Mouse (Mus musculus): Measurements from ENCODE around the gene Fosb. TPM values are rescaled to one million over a fixed set of nuclear protein-coding genes. Genes with fewer than 3 reads are reported as not detected.

Gene Fosb
- total RNA-seq, 2 experiments from 2014 or later, result 0.14 to 0.86 TPM

- intact Hi-C loops (cut with DNase I), result no loop called here
- DNase-seq, result no peak
Observed at GRCm38 (mm10) chr7:19335583-19335982, 25.7 kb upstream of the Fosb start.

- DNase-seq, result peak; percentile 79 to 85
- intact Hi-C loops (cut with DNase I), result loop anchor here (1.0 kb wide), 1 partner anchor 24 kb away; no protein-coding TSS in a partner anchor
Observed at GRCm38 (mm10) chr7:19332709-19333352, 23.0 kb upstream of the Fosb start.

- no peak for DNase-seq
- intact Hi-C loops (cut with DNase I), result loop anchor here (1.0 kb wide), 1 partner anchor 23 kb away; no protein-coding TSS in a partner anchor
Observed at GRCm38 (mm10) chr7:19331910-19332309, 22.1 kb upstream of the Fosb start.

GRCm38 (mm10) chr7:19328425-19328824, 18.6 kb upstream of the Fosb start:
- intact Hi-C loops (cut with DNase I), result no loop called here
- no peak for DNase-seq

- DNase-seq, result no peak
- intact Hi-C loops (cut with DNase I), result no loop called here
Observed at GRCm38 (mm10) chr7:19327782-19328181, 17.9 kb upstream of the Fosb start.

- peak; percentile 88 to 89 for DNase-seq
- intact Hi-C loops (cut with DNase I), result no loop called here
Observed at GRCm38 (mm10) chr7:19327128-19327527, 17.3 kb upstream of the Fosb start.

GRCm38 (mm10) chr7:19326359-19326758, 16.5 kb upstream of the Fosb start:
- DNase-seq, result peak; percentile 91 to 93
- intact Hi-C loops (cut with DNase I), result no loop called here

- no peak for DNase-seq
- intact Hi-C loops (cut with DNase I), result no loop called here
Observed at GRCm38 (mm10) chr7:19325262-19326199, 15.7 kb upstream of the Fosb start.

- intact Hi-C loops (cut with DNase I), result no loop called here
- DNase-seq, result no peak
Observed at GRCm38 (mm10) chr7:19324221-19324620, 14.4 kb upstream of the Fosb start.

GRCm38 (mm10) chr7:19322489-19322888, 12.6 kb upstream of the Fosb start:
- intact Hi-C loops (cut with DNase I), result no loop called here
- no peak for DNase-seq

GRCm38 (mm10) chr7:19321464-19321863, 11.6 kb upstream of the Fosb start:
- intact Hi-C loops (cut with DNase I), result no loop called here

GRCm38 (mm10) chr7:19320637-19321036, 10.8 kb upstream of the Fosb start:
- DNase-seq, result no peak
- intact Hi-C loops (cut with DNase I), result no loop called here

More at GRCm38 (mm10) chr7:19321464-19321863, 11.6 kb upstream of the Fosb start:
- no peak for DNase-seq

GRCm38 (mm10) chr7:19319906-19320305, 10.1 kb upstream of the Fosb start:
- peak; percentile 96 to 97 for DNase-seq
- intact Hi-C loops (cut with DNase I), result no loop called here

GRCm38 (mm10) chr7:19319458-19319857, 9.6 kb upstream of the Fosb start:
- no peak for DNase-seq
- intact Hi-C loops (cut with DNase I), result no loop called here

GRCm38 (mm10) chr7:19318676-19319075, 8.8 kb upstream of the Fosb start:
- no peak for DNase-seq
- intact Hi-C loops (cut with DNase I), result no loop called here

- no peak for DNase-seq
- intact Hi-C loops (cut with DNase I), result no loop called here
Observed at GRCm38 (mm10) chr7:19318201-19318600, 8.3 kb upstream of the Fosb start.

- intact Hi-C loops (cut with DNase I), result no loop called here
- DNase-seq, result peak in 1 of 2 experiments; percentile 57
Observed at GRCm38 (mm10) chr7:19316451-19317161, 6.8 kb upstream of the Fosb start.

GRCm38 (mm10) chr7:19314033-19314432, 4.2 kb upstream of the Fosb start:
- intact Hi-C loops (cut with DNase I), result no loop called here
- DNase-seq, result no peak

- intact Hi-C loops (cut with DNase I), result no loop called here
- no peak for DNase-seq
Observed at GRCm38 (mm10) chr7:19311991-19312390, 2.1 kb upstream of the Fosb start.

GRCm38 (mm10) chr7:19309278-19309883, 470 bp downstream of the Fosb start:
- DNase-seq, result peak in 1 of 2 experiments; percentile 26
- intact Hi-C loops (cut with DNase I), result loop anchor here (1.0 kb wide), 1 partner anchor 23 kb away; no protein-coding TSS in a partner anchor
